Mouse (Mus musculus): ENCODE measurements around the gene Slco2a1. TPM values are rescaled to one million over a fixed set of nuclear protein-coding genes. Genes with fewer than 3 reads are reported as not detected.

Gene Slco2a1
- total and polyA plus RNA-seq, 3 experiments: 3.6 to 4.8 (median 4.7) TPM

DNA sequence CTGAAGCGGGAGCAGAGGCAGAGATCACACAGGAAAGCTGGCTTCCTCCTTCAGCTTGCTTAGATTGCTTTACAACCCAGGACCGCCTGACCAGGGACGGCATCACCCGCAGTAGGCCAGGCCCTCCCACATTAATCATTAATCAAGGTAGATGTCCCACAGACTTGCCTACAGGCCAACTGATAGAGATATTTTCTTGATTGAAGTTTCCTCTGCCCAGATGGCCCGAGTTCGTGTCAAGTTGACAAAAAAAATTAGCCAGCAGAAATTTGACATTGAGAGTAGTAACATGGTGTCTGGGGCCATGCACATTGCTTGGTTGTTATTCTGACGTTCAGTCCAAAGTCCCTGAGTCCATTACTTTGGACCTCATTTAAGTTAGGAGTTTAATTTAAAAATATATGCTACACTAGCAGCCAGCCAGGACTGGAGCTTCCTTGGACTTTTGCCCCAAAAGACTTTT, 60.6 kb downstream of the Slco2a1 start:
- Histone ChIP-seq H3K36me3 (ENCODE audit: control insufficient read depth, insufficient read depth, low read length) (no peaks in the 10 kb centered on the region), H3K4me1 (ENCODE audit: control insufficient read depth, insufficient read depth, low read length) (no peaks in the 10 kb centered on the region), H3K9ac (ENCODE audit: low read depth, low read length) (no peak overlapping the region), H3K27me3 (ENCODE audit: control insufficient read depth, insufficient read depth, low read length) (no peaks in the 10 kb centered on the region), H3K27ac (no peak overlapping the region), H3K79me2 (replicated peaks; ENCODE audit: control insufficient read depth, insufficient read depth, low read length) (no peaks in the 10 kb centered on the region), H3K4me3 (no peak overlapping the region)
- TF ChIP-seq CTCF (IDR thresholded peaks at IDR 0.05) (no peak), EP300 (IDR thresholded peaks at IDR 0.05; ENCODE audit: insufficient read depth, low read depth, low read length) (no peak), POLR2A (IDR thresholded peaks at IDR 0.05; ENCODE audit: insufficient read depth, low read depth, low read length) (no peak)
- WGBS: 64% methylated on average over 7 of the region's 7 CpGs
- intact Hi-C loops (cut with DNase I): no loop called here
- no peak for DNase-seq

DNA sequence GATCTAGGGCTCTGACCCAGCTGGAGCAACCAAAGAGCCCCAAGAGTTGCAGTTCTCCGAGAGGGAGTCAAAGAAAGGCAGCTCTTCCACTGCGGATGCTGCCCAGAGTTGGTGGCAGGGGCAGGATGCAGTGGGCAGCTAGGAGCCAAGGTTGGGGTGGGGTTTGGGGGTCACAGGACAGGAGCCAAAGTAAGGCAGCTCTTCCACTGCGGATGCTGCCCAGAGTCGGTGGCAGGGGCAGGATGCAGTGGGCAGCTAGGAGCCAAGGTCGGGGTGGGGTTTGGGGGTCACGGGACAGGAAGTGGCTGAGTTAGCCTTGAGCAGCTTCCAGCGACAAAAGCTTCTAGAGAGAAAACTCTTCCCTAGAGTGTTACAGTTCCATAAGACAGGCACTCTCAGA, 65.3 kb downstream of the Slco2a1 start:
- Histone ChIP-seq H3K27me3 (ENCODE audit: control insufficient read depth, insufficient read depth, low read length) (no peaks in the 10 kb centered on the region), H3K4me3 (no peak overlapping the region), H3K27ac (no peak overlapping the region), H3K79me2 (replicated peaks; ENCODE audit: control insufficient read depth, insufficient read depth, low read length) (no peaks in the 10 kb centered on the region), H3K9ac (ENCODE audit: low read depth, low read length) (no peak overlapping the region), H3K36me3 (ENCODE audit: control insufficient read depth, insufficient read depth, low read length) (no peaks in the 10 kb centered on the region), H3K4me1 (ENCODE audit: control insufficient read depth, insufficient read depth, low read length) (peaks cover 2% of the 10 kb centered on the region; the same call in 1 of the 2 replicates)
- DNase-seq: no peak
- TF ChIP-seq CTCF (IDR thresholded peaks at IDR 0.05) (no peak), POLR2A (IDR thresholded peaks at IDR 0.05; ENCODE audit: insufficient read depth, low read depth, low read length) (no peak), EP300 (IDR thresholded peaks at IDR 0.05; ENCODE audit: insufficient read depth, low read depth, low read length) (no peak)
- WGBS: 56% methylated on average over 7 of the region's 7 CpGs
- intact Hi-C loops (cut with DNase I): no loop called here

DNA sequence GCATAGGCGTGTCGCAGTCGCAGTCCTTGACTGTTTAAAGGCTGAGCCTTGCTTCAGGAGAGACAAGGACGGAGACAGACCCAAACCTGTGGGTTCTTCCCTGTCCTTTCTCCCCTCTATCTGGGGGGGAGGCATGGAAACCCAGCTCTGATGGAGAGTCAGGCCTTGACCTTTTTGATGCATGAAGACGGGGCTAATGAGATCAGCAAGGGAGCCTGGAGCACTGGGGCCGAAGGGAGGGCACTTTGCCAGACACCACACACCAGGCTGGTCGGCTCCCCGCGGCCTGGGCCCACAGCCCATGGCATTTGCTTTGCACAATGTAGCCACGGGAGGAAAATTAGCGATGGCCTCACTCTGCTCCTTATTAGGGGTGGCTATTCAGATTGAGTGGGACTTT, 66.5 kb downstream of the Slco2a1 start:
- no peak for DNase-seq

DNA sequence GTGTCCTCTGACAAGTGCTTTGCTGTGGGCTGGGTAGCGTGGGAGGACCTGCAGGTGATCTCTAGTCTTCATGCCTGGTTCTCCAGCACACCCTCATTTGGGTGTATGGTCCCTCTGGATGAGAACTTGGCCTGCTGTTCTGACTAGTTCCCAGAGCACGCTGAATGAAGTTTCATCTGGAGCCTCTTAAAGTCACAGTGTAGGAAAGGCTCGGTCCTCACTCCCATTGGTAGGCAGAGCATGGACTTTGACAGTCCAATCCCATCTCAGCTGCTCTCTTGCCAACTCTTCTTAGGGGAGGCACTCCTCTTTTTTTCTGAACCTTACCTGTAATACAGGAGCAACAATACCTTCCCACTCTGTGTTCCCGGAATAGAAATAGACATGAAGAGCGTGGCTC, 67.7 kb downstream of the Slco2a1 start:
- Histone ChIP-seq H3K27me3 (ENCODE audit: control insufficient read depth, insufficient read depth, low read length) (no peaks in the 10 kb centered on the region), H3K79me2 (replicated peaks; ENCODE audit: control insufficient read depth, insufficient read depth, low read length) (no peaks in the 10 kb centered on the region), H3K27ac (no peak overlapping the region), H3K9ac (ENCODE audit: low read depth, low read length) (no peak overlapping the region), H3K36me3 (ENCODE audit: control insufficient read depth, insufficient read depth, low read length) (no peaks in the 10 kb centered on the region), H3K4me3 (no peak overlapping the region), H3K4me1 (ENCODE audit: control insufficient read depth, insufficient read depth, low read length) (peaks cover 2% of the 10 kb centered on the region; the same call in 1 of the 2 replicates)
- no peak for DNase-seq
- 89% methylated on average over 5 of the region's 5 CpGs for WGBS
- intact Hi-C loops (cut with DNase I): no loop called here
- no peak for TF ChIP-seq CTCF (IDR thresholded peaks at IDR 0.05)
- TF ChIP-seq POLR2A (IDR thresholded peaks at IDR 0.05; ENCODE audit: insufficient read depth, low read depth, low read length): no peak
- TF ChIP-seq EP300 (IDR thresholded peaks at IDR 0.05; ENCODE audit: insufficient read depth, low read depth, low read length): no peak

More for the DNA sequence above, 66.5 kb downstream of the Slco2a1 start:
- Histone ChIP-seq H3K9ac (ENCODE audit: low read depth, low read length) (no peak overlapping the region), H3K79me2 (replicated peaks; ENCODE audit: control insufficient read depth, insufficient read depth, low read length) (no peaks in the 10 kb centered on the region), H3K36me3 (ENCODE audit: control insufficient read depth, insufficient read depth, low read length) (no peaks in the 10 kb centered on the region), H3K27ac (no peak overlapping the region), H3K4me3 (no peak overlapping the region), H3K27me3 (ENCODE audit: control insufficient read depth, insufficient read depth, low read length) (no peaks in the 10 kb centered on the region), H3K4me1 (ENCODE audit: control insufficient read depth, insufficient read depth, low read length) (peaks cover 2% of the 10 kb centered on the region; the same call in 1 of the 2 replicates)
- no peak for TF ChIP-seq EP300 (IDR thresholded peaks at IDR 0.05; ENCODE audit: insufficient read depth, low read depth, low read length)
- TF ChIP-seq POLR2A (IDR thresholded peaks at IDR 0.05; ENCODE audit: insufficient read depth, low read depth, low read length): no peak
- no peak for TF ChIP-seq CTCF (IDR thresholded peaks at IDR 0.05)
- intact Hi-C loops (cut with DNase I): no loop called here
- 81% methylated on average over 11 of the region's 11 CpGs for WGBS

DNA sequence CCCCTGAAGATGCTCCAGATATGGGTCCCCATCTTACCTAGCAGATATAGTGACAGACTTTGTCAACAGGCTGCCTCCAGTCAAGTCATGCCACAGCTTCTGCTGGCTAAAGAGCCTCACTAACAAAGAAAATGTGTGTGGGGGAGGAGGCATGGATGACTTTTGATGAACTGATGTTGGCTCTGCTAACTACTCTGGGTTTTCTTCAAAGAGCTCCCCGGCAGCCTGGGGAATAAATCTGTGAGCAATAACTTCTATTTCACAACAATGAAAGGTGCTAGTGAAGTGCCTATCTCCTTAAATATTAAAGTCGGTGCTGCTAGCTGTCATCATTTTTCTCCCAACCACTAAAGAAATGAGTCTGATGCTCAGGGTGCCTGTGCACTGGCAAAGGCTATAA, 72.0 kb downstream of the Slco2a1 start:
- H3K9ac ChIP-seq (ENCODE audit: low read depth, low read length): no peak overlapping the region
- no peaks in the 10 kb centered on the region for H3K4me1 ChIP-seq (ENCODE audit: control insufficient read depth, insufficient read depth, low read length)
- 91% methylated on average over 2 of the region's 2 CpGs for WGBS
- no peaks in the 10 kb centered on the region for H3K79me2 ChIP-seq (replicated peaks; ENCODE audit: control insufficient read depth, insufficient read depth, low read length)
- H3K27me3 ChIP-seq (ENCODE audit: control insufficient read depth, insufficient read depth, low read length): no peaks in the 10 kb centered on the region
- intact Hi-C loops (cut with DNase I): no loop called here
- no peak for DNase-seq
- no peak overlapping the region for H3K27ac ChIP-seq
- H3K36me3 ChIP-seq (ENCODE audit: control insufficient read depth, insufficient read depth, low read length): no peaks in the 10 kb centered on the region
- TF ChIP-seq CTCF (IDR thresholded peaks at IDR 0.05): no peak
- TF ChIP-seq POLR2A (IDR thresholded peaks at IDR 0.05; ENCODE audit: insufficient read depth, low read depth, low read length): no peak
- no peak for TF ChIP-seq EP300 (IDR thresholded peaks at IDR 0.05; ENCODE audit: insufficient read depth, low read depth, low read length)
- no peak overlapping the region for H3K4me3 ChIP-seq

DNA sequence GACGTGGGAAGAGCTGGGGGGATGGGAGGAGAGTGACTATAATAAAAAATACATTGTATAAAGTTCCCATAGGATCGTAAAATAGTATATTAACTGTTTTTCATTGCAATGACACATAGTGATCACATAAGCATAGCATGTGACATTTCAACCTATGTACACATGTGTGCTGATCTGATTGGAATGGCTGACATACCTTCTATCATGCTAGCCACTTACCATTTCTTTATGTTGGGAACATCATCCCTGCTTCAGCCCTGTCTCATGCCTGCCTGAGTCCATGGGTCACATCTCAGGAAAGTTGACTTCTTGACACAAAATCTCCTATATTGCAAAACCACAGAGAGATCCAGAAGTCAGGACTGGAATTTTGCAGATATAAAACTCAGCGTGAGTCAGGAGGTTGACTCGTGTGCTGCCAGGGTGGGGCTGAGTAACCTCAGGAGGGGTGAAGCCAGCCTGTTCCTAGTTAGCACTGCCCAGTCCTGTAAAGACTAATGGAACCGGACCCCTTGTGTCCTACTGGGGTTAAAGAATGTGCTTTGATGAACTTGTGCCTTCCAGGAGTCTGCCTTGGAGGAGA, 73.0 kb downstream of the Slco2a1 start:
- DNase-seq: no peak
- Histone ChIP-seq H3K27ac (no peak overlapping the region), H3K9ac (ENCODE audit: low read depth, low read length) (no peak overlapping the region), H3K4me3 (no peak overlapping the region), H3K36me3 (ENCODE audit: control insufficient read depth, insufficient read depth, low read length) (no peaks in the 10 kb centered on the region), H3K4me1 (ENCODE audit: control insufficient read depth, insufficient read depth, low read length) (no peaks in the 10 kb centered on the region), H3K79me2 (replicated peaks; ENCODE audit: control insufficient read depth, insufficient read depth, low read length) (no peaks in the 10 kb centered on the region), H3K27me3 (ENCODE audit: control insufficient read depth, insufficient read depth, low read length) (no peaks in the 10 kb centered on the region)
- TF ChIP-seq EP300 (IDR thresholded peaks at IDR 0.05; ENCODE audit: insufficient read depth, low read depth, low read length) (no peak), POLR2A (IDR thresholded peaks at IDR 0.05; ENCODE audit: insufficient read depth, low read depth, low read length) (no peak), CTCF (IDR thresholded peaks at IDR 0.05) (no peak)
- intact Hi-C loops (cut with DNase I): no loop called here
- 69% methylated on average over 5 of the region's 5 CpGs for WGBS

All from heart, adult 2 months (tissue).